Mouse (Mus musculus) T-helper 1 cell (primary cell): ENCODE data around the gene Vmn1r9.
"Not testable (repeated sequence)": the region's sequence is repeated elsewhere in the genome, so short reads cannot be mapped to it uniquely, and the experiment has no call there.

Experiments
- in situ Hi-C: fragments of 300-600 bp; cut with MboI, MseI; formaldehyde crosslinking; loops from one replicate; pipeline ENCODE4 v1.15.1; 2025; ENCODE audit warnings: high pct_unique_total_duplicates

Vmn1r9 gene

GRCm38 (mm10) chr6:57066487-57066886 is at the start of gene Vmn1r9:
TSS of gene Vmn1r9 (plus strand) at chr6:57066787.
- in situ Hi-C loops, result loop anchor here (5.0 kb wide), 1 partner anchor 46 kb away; no protein-coding TSS in a partner anchor

- in situ Hi-C loops, result not testable (repeated sequence)
Measured at GRCm38 (mm10) chr6:57025224-57025623, 41.4 kb upstream of the Vmn1r9 start, which contains the start of gene Vmn1r7. TSS of gene Vmn1r7 (minus strand) at chr6:57025324.

- in situ Hi-C loops, result no loop called here
Measured at GRCm38 (mm10) chr6:57031984-57032383, 34.6 kb upstream of the Vmn1r9 start, which contains the start of gene Vmn1r8. TSS of gene Vmn1r8 (plus strand) at chr6:57032284.

- in situ Hi-C loops, result no loop called here
Measured at GRCm38 (mm10) chr6:57034674-57035073, 31.9 kb upstream of the Vmn1r9 start.

GRCm38 (mm10) chr6:57063730-57064129 is 2.9 kb upstream of the Vmn1r9 start:
- in situ Hi-C loops, result no loop called here

DNA sequence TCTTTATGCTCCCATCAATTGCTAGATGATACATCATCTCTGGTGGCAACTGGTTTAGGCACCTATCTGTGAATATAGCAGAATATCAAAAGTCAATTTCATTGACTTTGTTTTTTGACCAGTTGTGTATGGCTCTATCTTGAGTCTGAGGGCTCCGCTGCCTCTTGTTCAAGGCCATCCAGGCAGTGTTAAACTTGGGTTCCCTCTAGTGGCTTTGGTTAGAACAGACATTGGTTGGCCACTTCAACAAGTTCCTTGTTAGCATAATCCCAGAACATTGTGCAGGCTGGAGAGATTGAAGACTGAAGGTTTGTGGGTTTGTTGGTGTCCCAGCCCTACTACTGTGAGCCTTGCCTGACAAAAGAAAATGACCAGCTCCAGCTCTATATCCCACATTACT is 39.8 kb downstream of the Vmn1r9 start:
- in situ Hi-C loops, result no loop called here

DNA sequence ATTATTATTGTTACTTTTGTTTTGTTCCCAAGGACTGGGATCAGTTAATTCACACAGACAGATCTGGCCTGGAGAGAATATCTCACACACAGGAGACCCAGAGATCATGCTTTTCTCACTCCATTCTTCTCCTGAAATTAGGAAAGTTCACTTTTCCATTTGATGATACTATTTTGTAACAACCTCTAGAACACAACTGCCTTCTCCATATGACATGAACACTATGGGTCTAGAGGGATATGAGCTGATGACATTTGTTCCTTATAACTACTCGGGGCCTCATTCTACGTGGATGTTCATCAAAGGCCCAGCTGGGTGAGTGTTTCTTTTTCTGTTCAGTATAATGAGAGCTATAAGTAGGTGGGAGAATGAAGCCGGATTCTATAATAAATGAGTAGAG is 42.6 kb downstream of the Vmn1r9 start, which contains the start of gene Vmn1r10:
Vmn1r10 (plus strand) TSS at position 301 of the 400 bp plus-strand sequence.
- in situ Hi-C loops, result no loop called here
